Mouse (Mus musculus) intestine, postnatal 0 days (tissue): Measurements from ENCODE around the gene Slc9a5. TPM values are rescaled to one million over a fixed set of nuclear protein-coding genes. Genes with fewer than 3 reads are reported as not detected.

Source experiments
- ATAC-seq: fragments of 200-750 bp; cut with Nextera tagmentation; 2 replicates; pipeline ENCODE4 v1.8.0; 2017; ENCODE audit warnings: mild to moderate bottlenecking, moderate TSS enrichment, moderate library complexity
- H3K27ac ChIP-seq: fragments of 300-500 bp; sonication (generic); 2 replicates; pipeline ENCODE4 v1.5.1; 2014; ENCODE audit warnings: mild to moderate bottlenecking, low read depth, low read length, moderate library complexity
- H3K27me3 ChIP-seq: fragments of 300-500 bp; sonication (generic); replicated peaks from 2 replicates; pipeline ENCODE4 v1.6.1; 2014; ENCODE audit warnings: low read length, mixed read lengths; ENCODE audit not compliant: control insufficient read depth, insufficient read depth
- H3K36me3 ChIP-seq: fragments of 300-500 bp; sonication (generic); 2 replicates; pipeline ENCODE4 v1.6.1; 2014; ENCODE audit warnings: mild to moderate bottlenecking, moderate library complexity; ENCODE audit not compliant: control insufficient read depth, insufficient read depth
- H3K4me1 ChIP-seq: fragments of 300-500 bp; sonication (generic); replicated peaks from 2 replicates; pipeline ENCODE4 v1.6.1; 2014; ENCODE audit warnings: antibody characterized with exemption, low read length, mixed read lengths; ENCODE audit not compliant: control insufficient read depth, insufficient read depth
- H3K4me2 ChIP-seq: fragments of 300-500 bp; sonication (generic); replicated peaks from 2 replicates; pipeline ENCODE4 v1.6.1; 2014; ENCODE audit warnings: low read depth, mild to moderate bottlenecking, moderate library complexity
- H3K4me3 ChIP-seq: fragments of 300-500 bp; sonication (generic); 2 replicates; pipeline ENCODE4 v1.5.1; 2014; ENCODE audit warnings: low read depth, low read length
- H3K9ac ChIP-seq: fragments of 300-500 bp; sonication (generic); 2 replicates; pipeline ENCODE4 v1.6.1; 2014; ENCODE audit warnings: mild to moderate bottlenecking, low read depth, low read length
- H3K9me3 ChIP-seq: fragments of 300-500 bp; sonication (generic); 2 replicates; pipeline ENCODE4 v1.6.1; 2016; ENCODE audit warnings: mixed run types; ENCODE audit not compliant: control insufficient read depth
- CTCF ChIP-seq: sonication (generic); IDR thresholded peaks from 2 replicates; pipeline ENCODE4 v1.5.1; 2016; ENCODE audit warnings: low read depth, mild to moderate bottlenecking, control low read depth, antibody characterized with exemption, moderate library complexity
- WGBS: fragments of 180-500 bp; shearing (Covaris S2); extraction: QIAGEN DNeasy Blood & Tissue Kit; methylation state at CpG from one replicate; pipeline ENCODE4 v1.1.7; 2014; 5-methylcytosine and 5-hydroxymethylcytosine counted together
- polyA plus RNA-seq: library from polyadenylated mRNA; unstranded; fragments of >200 nt; fragmentation: Nextera tagmentation; extraction: Ambion mirVana; gene quantifications from 2 replicates; pipeline ENCODE4 v1.2.1, GENCODE M21; 2015

Slc9a5 gene
- polyA plus RNA-seq, 1 experiment from 2014 or later: 0.40 TPM

DNA sequence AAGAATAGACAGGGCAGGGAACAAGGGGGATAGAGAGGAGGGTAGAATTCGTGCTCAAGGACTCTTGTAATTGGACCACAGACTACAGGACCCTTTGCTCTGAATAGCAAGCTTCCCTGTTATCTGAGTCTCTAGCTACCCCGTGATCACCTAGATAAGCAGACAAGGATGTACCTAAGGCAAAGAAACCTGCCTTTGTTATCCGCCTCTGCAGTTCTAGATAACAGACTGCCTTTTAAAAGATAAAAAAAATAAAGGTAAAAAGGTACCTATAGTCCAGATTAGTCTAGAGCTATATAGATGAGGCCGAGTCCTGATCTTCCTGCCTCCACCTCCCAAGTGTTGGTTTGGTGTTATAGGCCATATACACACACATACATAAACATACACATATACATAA is 5.9 kb upstream of the Slc9a5 start:
- Histone ChIP-seq H3K4me3 (no peak overlapping the region), H3K27ac (no peak overlapping the region), H3K9ac (no peak overlapping the region), H3K4me1 (peaks cover 23% of the 10 kb centered on the region), H3K4me2 (no peak overlapping the region), H3K27me3 (no peaks in the 10 kb centered on the region), H3K9me3 (no peaks in the 10 kb centered on the region), H3K36me3 (peaks cover 7% of the 10 kb centered on the region; the same call in 1 of the 2 replicates)
- no peak for TF ChIP-seq CTCF
- ATAC-seq: no peak
- 44% methylated on average over 4 of the region's 4 CpGs for WGBS

GRCm38 (mm10) chr8:105343791-105344574 is 4.7 kb upstream of the Slc9a5 start:
- H3K27me3 ChIP-seq: no peaks in the 10 kb centered on the region
- 0 out of 2 replicates have a peak overlapping the region, but pooled peaks have one; percentile 0 for H3K27ac ChIP-seq
- H3K9ac ChIP-seq: no peak overlapping the region
- H3K4me3 ChIP-seq: no peak overlapping the region
- 38% methylated on average over 7 of the region's 8 CpGs for WGBS
- no peak for ATAC-seq
- no peaks in the 10 kb centered on the region for H3K9me3 ChIP-seq
- TF ChIP-seq CTCF: no peak
- peaks cover 23% of the 10 kb centered on the region for H3K4me1 ChIP-seq
- no peak overlapping the region for H3K4me2 ChIP-seq
- H3K36me3 ChIP-seq: no peaks in the 10 kb centered on the region

GRCm38 (mm10) chr8:105345061-105345975 is 3.3 kb upstream of the Slc9a5 start:
- Histone ChIP-seq H3K4me1 (peaks cover 17% of the 10 kb centered on the region), H3K36me3 (no peaks in the 10 kb centered on the region), H3K27me3 (peaks cover 7% of the 10 kb centered on the region; the same call in 1 of the 2 replicates), H3K9ac (no peak overlapping the region), H3K4me3 (no peak overlapping the region), H3K4me2 (peak overlapping the region; percentile 95), H3K27ac (peak overlapping the region; percentile 46; the same call in 1 of the 2 replicates), H3K9me3 (no peaks in the 10 kb centered on the region)
- no peak for ATAC-seq
- WGBS: 40% methylated on average over 7 of the region's 7 CpGs
- no peak for TF ChIP-seq CTCF

GRCm38 (mm10) chr8:105346611-105347427 is 1.8 kb upstream of the Slc9a5 start:
- WGBS: 3% methylated on average over 29 of the region's 34 CpGs
- peak overlapping the region; percentile 95 for H3K4me2 ChIP-seq
- no peaks in the 10 kb centered on the region for H3K36me3 ChIP-seq
- H3K9ac ChIP-seq: peak overlapping the region; percentile 64
- peak overlapping the region; percentile 77 for H3K27ac ChIP-seq
- no peaks in the 10 kb centered on the region for H3K9me3 ChIP-seq
- no peak for TF ChIP-seq CTCF
- H3K4me3 ChIP-seq: peak overlapping the region; percentile 74
- H3K4me1 ChIP-seq: peaks cover 17% of the 10 kb centered on the region
- H3K27me3 ChIP-seq: peaks cover 14% of the 10 kb centered on the region; the same call in 1 of the 2 replicates
- peak; percentile 64 for ATAC-seq

DNA sequence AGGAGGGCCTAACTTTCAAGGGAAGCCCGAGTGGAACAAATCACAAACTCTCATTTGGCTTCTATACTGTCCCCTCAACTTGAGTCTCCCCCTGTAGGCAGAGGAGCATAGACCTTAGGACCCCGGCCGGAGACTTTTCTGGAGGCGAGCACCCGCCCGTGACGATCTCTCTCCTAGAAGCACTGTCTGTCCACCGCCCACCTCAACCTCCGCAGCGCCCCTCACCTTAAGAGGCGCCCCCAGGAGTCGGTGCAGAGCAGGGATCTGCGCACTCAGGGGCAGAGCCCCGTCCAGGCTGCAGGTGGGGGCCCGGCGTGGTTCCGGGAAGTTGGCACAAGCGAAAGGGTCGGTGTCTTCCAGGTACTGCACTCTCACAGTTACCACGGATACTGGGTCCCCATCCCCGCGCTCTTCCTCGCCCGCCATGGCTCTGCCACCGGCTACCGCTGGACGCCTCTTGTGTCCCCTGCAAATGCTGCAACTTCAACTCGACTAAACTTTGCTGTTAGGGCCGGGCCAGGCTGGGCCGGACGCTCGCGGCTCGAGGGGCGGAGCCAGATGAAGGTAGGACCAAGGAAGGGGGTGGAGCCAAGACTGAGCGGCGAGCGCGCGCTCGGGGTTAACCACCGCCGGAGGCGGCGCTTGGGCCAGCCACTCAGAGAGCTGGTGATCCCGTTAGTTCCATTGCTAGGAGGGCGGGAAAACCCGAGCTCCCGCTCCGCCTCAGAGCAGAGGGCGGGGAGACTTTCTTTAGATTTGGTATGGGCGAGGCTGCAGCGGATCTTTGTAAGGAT is 1.0 kb upstream of the Slc9a5 start, which contains the start of gene Fhod1:
Gene Fhod1, minus strand, starts transcription at position 526 of the 794 bp plus-strand sequence.
- peaks cover 17% of the 10 kb centered on the region for H3K4me1 ChIP-seq
- peak; percentile 87 for ATAC-seq
- peak; percentile 58 for TF ChIP-seq CTCF
- peak within 1 kb of the TSS; percentile 77 for H3K27ac ChIP-seq
- peak within 1 kb of the TSS; percentile 64 for H3K9ac ChIP-seq
- H3K4me2 ChIP-seq: peak within 1 kb of the TSS; percentile 95
- under 1% methylated on average over 53 of the region's 53 CpGs for WGBS
- H3K4me3 ChIP-seq: peak within 1 kb of the TSS; percentile 74
- H3K27me3 ChIP-seq: peaks cover 14% of the 10 kb centered on the region; the same call in 1 of the 2 replicates
- no peaks in the 10 kb centered on the region for H3K9me3 ChIP-seq
- H3K36me3 ChIP-seq: no peaks in the 10 kb centered on the region
